Mouse (Mus musculus): Measurements from ENCODE around the gene Gpx3.
"Not testable (repeated sequence)": the region's sequence is repeated elsewhere in the genome, so short reads cannot be mapped to it uniquely, and the experiment has no call there.

Gpx3 gene

DNA sequence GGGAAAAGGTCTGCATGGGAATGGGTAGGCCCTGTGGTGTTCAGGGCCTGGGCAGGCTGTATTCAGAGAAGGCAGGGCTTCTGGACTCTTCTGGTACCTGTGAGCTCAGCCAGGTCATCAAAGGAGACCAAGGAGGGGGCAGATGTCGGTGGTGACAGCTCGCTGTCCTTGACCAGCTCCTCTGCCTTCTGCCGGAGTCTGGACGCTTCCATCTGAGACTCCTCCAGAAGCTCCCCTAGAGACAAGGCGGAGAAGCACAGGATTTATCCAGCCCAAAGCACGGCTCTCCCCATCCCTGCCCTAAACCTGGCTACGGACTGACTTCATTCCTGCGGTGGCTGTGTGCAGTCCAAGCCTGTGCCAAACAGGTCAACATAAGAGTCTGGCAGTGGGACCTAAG is 37.2 kb downstream of the Gpx3 start:
- no peak for DNase-seq (ENCODE audit: low read depth, low spot score)

DNA sequence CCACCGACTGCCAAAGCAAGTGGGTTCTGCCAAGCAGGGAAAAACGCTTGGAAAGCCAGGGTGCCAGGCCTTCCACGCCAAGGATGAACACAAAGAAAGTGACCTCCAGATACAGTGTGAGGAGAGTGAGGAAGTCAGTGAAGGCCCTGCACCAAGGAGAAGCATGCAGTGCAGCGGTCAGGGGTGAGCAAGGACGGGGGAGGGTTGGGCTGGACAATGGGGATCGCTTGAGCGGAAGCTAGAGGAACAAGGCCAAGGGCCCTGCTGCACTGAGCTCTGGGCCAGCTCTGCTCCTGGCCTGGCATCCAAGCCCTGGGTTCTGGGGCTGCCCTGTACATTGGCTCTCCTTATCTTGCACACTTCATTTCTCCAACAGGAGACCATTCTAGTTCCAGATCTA is 37.8 kb downstream of the Gpx3 start:
- DNase-seq (ENCODE audit: low read depth, low spot score), result no peak

DNA sequence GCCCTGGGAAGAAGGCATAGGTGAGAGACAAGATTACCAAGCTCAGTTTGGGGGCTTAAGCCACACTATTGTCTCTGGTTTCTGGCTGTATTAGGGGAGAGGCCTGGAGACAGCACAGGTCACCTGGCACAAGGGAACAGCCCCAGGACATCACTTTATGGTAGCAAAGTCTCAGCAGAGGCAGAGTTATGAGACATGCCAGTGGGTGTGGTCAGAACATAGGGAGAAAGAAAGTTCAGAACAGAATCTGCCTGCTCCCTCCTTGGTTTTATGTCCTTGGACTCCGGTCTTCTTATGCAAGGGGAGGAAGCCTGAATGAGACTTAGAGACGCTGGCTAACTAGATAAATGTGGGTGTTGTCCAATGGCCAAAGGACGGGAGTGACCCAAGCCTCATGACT is 42.4 kb downstream of the Gpx3 start:
- DNase-seq (ENCODE audit: low read depth, low spot score), result no peak

DNA sequence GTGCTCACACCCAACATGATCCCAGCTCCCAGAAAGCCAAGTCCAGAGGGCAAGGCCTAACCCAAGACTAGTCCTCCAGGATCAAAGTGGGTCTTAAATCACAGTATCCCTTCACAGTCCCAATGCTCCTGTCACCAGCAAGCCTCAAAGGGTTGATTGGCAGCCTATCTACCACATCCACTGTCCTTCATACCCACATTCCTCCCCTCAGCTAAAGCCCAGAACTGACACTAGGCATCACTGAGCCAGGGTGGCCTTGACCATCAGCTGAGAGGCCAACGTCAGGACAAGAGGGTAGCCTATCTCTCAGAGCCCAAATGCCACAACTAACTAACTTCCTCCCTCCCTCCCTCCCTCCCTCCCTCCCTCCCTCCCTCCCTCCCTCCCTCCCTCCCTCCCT is 47.5 kb downstream of the Gpx3 start:
- no peak for DNase-seq (ENCODE audit: low read depth, low spot score)

DNA sequence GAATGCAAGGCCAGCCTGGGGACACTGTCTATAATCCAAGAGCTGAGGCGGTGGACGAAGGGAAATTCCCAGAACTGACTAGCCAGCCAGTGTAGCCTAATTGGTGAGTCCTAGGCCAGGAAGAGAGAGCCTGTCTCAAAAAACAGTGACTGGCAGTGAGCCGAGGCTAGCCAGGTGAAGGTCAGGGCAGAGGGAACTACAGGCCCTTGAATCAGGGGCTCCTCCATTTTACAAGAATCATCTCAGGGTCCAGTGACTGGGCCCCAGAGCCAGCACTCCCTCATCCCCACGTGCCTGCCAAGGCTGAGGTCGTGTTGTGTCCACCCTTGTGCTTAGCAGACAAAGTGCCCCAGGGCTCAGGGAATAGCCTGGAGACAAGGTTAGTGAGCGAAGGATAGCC is 48.4 kb downstream of the Gpx3 start:
- no peak for DNase-seq (ENCODE audit: low read depth, low spot score)

DNA sequence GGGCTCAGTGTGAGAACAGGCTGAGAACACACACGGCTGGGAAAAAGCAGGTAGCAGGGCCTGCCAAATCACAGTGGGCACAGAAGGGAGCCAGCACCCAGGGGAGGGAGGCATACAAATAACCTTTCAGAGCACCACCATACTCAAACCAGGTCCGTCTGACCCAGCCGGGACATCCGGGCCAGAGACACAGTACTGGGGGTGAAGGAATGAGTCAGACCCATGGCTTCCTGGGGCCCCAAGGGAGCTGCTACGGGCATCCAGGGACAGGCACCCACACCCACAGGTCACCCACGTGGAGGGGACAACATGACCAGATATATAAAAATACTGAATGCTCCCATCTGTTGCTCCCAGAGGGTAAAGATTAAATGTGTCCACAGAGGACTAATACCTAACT is 50.4 kb downstream of the Gpx3 start:
- DNase-seq (ENCODE audit: low read depth, low spot score), result no peak

DNA sequence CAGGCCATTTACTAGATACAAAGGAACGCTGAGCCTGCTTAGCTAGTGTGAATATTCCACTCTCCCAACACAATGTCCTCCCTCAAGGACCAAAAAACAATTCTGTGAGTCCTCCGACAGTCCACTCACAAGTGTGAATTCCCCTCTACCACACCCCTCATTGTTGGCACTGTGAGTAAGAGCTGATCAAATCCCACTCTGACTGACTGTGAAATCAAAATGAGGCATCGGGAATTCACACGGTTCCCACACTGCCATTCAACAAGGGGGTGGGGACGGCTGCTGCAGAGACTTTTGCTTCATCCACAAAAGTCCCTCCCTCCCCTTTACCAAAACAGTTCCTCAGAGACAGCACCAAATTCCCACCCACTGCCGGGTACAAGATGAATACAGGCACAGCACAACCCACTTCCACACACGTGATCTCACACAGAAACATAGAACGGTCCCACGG is 51.8 kb downstream of the Gpx3 start:
- DNase-seq (ENCODE audit: low read depth, low spot score), result no peak

DNA sequence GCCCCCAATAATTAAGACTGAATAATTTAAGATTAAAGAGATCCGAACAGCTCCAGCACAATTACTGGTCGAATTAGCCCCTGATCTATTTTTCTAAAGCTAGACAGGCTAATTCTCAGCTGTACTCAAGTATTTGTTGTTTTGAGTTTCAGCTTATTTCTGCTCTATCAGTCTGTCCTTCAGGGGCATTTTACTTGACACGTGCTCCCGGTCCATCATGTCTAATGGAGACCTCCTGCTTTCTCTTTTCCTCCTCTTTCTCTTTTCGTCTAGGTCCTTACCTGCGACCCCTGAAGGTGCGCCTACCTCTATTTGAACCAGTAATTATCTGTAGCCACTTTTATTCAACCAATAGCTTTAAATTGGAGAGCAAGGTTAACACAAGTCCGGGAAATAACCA is 52.5 kb downstream of the Gpx3 start:
- no peak for DNase-seq (ENCODE audit: low read depth, low spot score)

DNA sequence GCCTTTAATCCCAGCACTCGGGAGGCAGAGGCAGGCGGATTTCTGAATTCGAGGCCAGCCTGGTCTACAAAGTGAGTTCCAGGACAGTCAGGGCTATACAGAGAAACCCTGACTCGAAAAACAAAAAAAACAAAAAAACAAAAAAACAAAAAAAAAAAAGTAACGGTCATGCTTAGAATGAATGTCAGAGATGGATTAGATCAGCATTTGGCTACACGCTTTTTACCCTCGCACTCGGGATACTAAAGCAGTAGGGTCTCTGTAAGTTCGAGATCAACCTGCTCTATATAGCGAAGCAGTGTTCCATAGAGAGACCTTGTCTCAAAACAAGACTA is 53.1 kb downstream of the Gpx3 start:
- DNase-seq (ENCODE audit: low read depth, low spot score), result not testable (repeated sequence)

DNA sequence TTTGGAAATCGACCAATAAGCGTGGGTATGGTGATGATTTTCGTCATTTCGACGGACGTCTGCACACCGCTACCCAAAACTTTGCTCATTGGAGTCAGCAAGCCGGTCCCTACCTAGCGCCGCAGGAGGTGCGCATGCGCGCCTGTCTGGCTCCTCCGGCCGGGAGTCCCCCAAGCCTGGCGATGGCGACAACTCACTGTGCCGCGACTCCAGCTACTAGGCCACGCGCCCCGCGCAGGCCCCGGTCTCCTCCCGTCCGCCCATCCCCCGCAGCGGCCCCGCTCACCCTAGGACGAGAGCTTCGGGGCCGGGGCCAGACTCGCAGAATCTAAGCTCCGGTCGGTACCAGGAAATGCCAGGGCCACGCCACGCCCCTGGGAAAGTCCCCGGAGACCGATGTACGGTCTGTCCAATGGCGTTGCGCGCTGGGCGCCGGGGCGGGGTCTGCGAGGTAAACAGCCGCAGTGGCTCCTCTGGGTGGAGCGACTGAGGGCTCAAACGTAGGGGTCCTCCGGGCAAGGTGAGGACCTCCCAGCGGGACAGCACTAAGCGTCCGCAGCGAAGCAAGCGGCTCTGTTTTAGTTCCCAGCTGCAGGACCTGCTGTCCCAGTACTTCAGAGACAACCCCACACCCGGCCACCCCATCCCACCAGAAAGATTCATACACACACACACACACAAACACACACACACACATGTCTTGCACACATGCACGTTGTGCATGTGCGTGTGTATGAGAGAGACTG is 53.7 kb downstream of the Gpx3 start:
- peak; percentile 86 for DNase-seq (ENCODE audit: low read depth, low spot score)

DNA sequence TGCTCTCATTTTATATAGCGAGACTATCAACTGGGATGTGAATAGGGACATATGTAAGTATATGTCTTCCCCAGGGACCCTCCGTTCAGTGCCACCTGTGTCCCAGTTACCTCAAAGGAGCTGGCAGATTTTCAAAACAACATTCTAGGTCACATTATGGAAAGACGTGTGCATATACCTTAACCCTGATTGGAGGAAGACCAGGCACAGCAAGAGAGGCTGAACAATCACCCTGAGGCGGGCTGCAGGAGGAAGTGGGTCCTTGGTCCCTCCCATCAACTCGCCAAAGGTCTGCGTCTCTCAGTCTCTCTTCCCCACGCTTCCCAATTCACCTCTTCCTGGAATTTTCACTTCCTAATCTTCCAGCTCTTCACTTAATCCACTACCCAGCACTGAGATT is 54.7 kb downstream of the Gpx3 start:
- DNase-seq (ENCODE audit: low read depth, low spot score), result no peak

DNA sequence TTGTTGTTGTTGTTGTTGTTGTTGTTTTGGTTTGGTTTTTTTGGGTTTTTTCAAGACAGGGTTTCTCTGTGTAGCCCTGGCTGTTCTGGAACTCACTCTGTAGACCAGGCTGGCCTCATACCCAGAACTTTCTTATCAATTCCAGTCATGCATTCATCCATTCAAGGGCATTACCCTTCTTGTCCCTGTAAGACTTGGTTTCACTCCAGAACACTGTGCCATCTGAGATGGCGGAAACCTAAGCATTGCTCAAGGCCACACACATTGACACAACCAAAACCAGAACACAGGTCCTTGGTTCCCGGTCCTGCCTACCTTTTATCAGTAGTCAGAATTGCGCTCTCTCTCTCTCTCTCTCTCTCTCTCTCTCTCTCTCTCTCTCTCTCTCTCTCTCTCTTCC is 55.5 kb downstream of the Gpx3 start:
- DNase-seq (ENCODE audit: low read depth, low spot score), result not testable (repeated sequence)

DNA sequence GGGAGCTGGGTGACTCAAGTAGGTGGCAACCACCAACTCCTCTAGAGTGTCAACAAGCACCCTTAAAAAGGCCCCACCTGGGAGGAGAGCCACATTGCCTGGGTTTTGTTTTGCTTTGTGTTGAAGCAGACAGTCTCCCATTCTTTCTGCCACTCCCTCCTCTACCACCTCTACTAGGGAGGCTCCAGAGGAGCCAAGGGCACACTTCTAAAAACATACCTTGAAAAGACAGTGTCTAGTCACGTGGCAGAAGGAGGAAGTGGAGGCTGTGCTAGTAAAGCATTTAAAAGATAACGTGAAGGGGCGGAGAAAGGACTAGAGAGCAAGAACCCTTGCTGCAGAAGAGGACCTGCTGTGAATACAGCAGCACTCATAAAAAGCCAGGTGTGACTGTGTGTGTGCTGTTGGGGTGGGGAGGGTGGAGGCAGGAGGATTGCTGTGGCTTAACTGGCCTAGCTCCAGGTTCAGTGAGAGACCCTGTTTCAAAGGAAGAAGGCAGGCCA is 56.4 kb downstream of the Gpx3 start:
- DNase-seq (ENCODE audit: low read depth, low spot score), result no peak

Measured in retina, adult 2 months (tissue).